ENCODE assay signal across 7 mouse cellular contexts in the genomic region with DNA sequence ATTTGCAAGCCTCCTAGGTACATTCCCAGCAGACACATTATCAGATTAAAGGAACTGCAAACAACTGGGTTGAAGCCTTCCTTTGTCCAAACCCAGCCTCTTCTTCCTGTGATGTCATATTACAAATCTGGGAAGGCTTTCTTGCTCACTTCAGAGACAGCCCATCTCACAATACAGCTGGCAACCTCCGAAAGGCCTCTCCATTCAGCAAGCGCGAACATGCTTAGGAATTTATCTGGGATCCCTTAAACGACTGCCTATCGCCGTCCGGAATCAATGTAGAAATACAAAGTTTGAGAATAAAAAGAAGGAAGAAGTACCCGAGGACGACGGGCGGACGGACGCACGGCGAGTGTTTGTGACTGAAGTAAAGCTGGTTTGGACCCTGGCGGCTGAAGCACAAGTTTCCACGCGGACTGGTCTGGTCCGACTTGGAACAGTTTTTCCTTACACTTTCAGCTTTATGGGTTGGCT. TPM values are rescaled to one million over a fixed set of nuclear protein-coding genes. Genes with fewer than 3 reads are reported as not detected.
DNase-seq lines count a peak whose midpoint lies in the region; ATAC-seq and TF ChIP-seq lines count a peak whose summit lies in the region.

A gene (plus strand): TSS at position 48 of the 474 bp plus-strand sequence.

- peak within 1 kb of the TSS; percentile 78 for H3K9ac ChIP-seq in forebrain, embryonic 11.5 days (ENCODE audit: low read length)

- H3K36me3 ChIP-seq in E14TG2a.4 (ENCODE audit: insufficient read depth, low read length): 0 out of 2 replicates have a peak, but pooled peaks cover 4% of the 10 kb centered on the region
- no peaks in the 10 kb centered on the region for H3K36me3 ChIP-seq in forebrain, embryonic 11.5 days (ENCODE audit: control insufficient read depth, insufficient read depth, low read length)

- peaks cover 43% of the 10 kb centered on the region for H3K4me1 ChIP-seq in E14TG2a.4 (replicated peaks; ENCODE audit: low read depth, low read length)
- H3K4me1 ChIP-seq in forebrain, embryonic 11.5 days (replicated peaks; ENCODE audit: control insufficient read depth, insufficient read depth, low read length): peaks cover 3% of the 10 kb centered on the region; the same call in 1 of the 2 replicates

- DNase-seq in adrenal gland, adult 18-20 months (ENCODE audit: low spot score in 2 of 2): peak; percentile 59 to 63
- peak; percentile 75 for DNase-seq in forebrain, embryonic 11.5 days (ENCODE audit: low spot score)
- DNase-seq in heart, postnatal 4 days: peak; percentile 59
- DNase-seq in left cerebral cortex, postnatal 14 days (ENCODE audit: low spot score in 2 of 2): peak; percentile 14 to 32
- peak; percentile 70 for DNase-seq in skeletal muscle tissue, adult 2 months (ENCODE audit: low read depth, low spot score)

- TF ChIP-seq CTCF in E14TG2a.4 (conservative IDR thresholded peaks at IDR 0.05; ENCODE audit: low read length): no peak

- H3K4me2 ChIP-seq in forebrain, embryonic 11.5 days (ENCODE audit: low read depth, low read length, severe bottlenecking): peak within 1 kb of the TSS; percentile 62

- intact Hi-C loops in left cerebral cortex, postnatal 14 days (cut with DNase I): loop anchor here (5.0 kb wide), 1 partner anchor 96 kb away; no protein-coding TSS in a partner anchor

- peak within 1 kb of the TSS; percentile 82 for H3K4me3 ChIP-seq in E14TG2a.4 (replicated peaks; ENCODE audit: low read length)
- peak within 1 kb of the TSS; percentile 58 for H3K4me3 ChIP-seq in forebrain, embryonic 11.5 days (ENCODE audit: low read depth, low read length)

- ATAC-seq in forebrain, embryonic 11.5 days (replicated peaks; ENCODE audit: low FRiP score): peak; percentile 82
- peak; percentile 45 for ATAC-seq in megakaryocyte-erythroid progenitor cell, adult 5-6 weeks (replicated peaks; ENCODE audit: low FRiP score, low TSS enrichment, poor library complexity, severe bottlenecking)

- H3K9me3 ChIP-seq in E14TG2a.4 (ENCODE audit: low read length): no peaks in the 10 kb centered on the region
- H3K9me3 ChIP-seq in forebrain, embryonic 11.5 days (ENCODE audit: control insufficient read depth, low read length): no peaks in the 10 kb centered on the region

- no peaks in the 10 kb centered on the region for H3K27me3 ChIP-seq in E14TG2a.4 (ENCODE audit: insufficient read depth, low read length)
- no peaks in the 10 kb centered on the region for H3K27me3 ChIP-seq in forebrain, embryonic 11.5 days (ENCODE audit: control insufficient read depth, insufficient read depth, low read length)

- 0% methylated on average over 19 of the region's 19 CpGs for WGBS in forebrain, embryonic 11.5 days

- peak within 1 kb of the TSS; percentile 94 for H3K27ac ChIP-seq in forebrain, embryonic 11.5 days (ENCODE audit: low read depth, low read length)

RNA-seq across cellular contexts. Expression of the gene that starts here (rescaled TPM):
- total RNA-seq in adrenal gland, adult 18-20 months (2021): 1 to 10 TPM; 3.4 to 4.0 TPM
- 14.2 and 16.5 TPM in 2 replicates for polyA plus RNA-seq in forebrain, embryonic 11.5 days (2014; fragmentation: Nextera tagmentation; extraction: Ambion mirVana)
- total RNA-seq in heart, postnatal 4 days (2021): 1 to 10 TPM; 4.0 to 4.1 TPM
- 1 to 10 TPM; 1.7 to 1.8 TPM for total RNA-seq in left cerebral cortex, postnatal 14 days (2021)
- 0.76 and 1.9 TPM in 2 replicates for total RNA-seq in megakaryocyte-erythroid progenitor cell, adult 5-6 weeks (2014; fragmentation: Nextera tagmentation)
- 0.94 and 4.3 TPM in 2 replicates for total RNA-seq in megakaryocyte-erythroid progenitor cell, adult 5-6 weeks (2017)

Comparison
In these comparisons a context has a peak if more than half of its experiments do, and no peak if none do; other contexts are left out.
1. Peak in every context shown above with its lines: DNase-seq, ATAC-seq, H3K4me3 ChIP-seq and H3K27ac ChIP-seq.
2. DNase-seq: peak in every context shown above with its lines; median percentile 75 in forebrain, embryonic 11.5 days; 70 in skeletal muscle tissue, adult 2 months; 61 in adrenal gland, adult 18-20 months; 59 in heart, postnatal 4 days; 23 in left cerebral cortex, postnatal 14 days.